Mouse (Mus musculus) forebrain, embryonic 12.5 days (tissue): ENCODE measurements at regions not wholly inside any gene's neighbourhood (a gene's known extent, or its start where the extent isn't known, plus 50 kb on each side); places are given as distances from the start of the nearest gene placed in this dataset.
A peak's percentile ranks its signal among the peaks of the same experiment; 100 is the strongest.

Source experiments
- ATAC-seq: fragments of 200-750 bp; cut with Nextera tagmentation; 2 replicates; pipeline ENCODE4 v1.8.0; 2017; ENCODE audit warnings: moderate TSS enrichment; ENCODE audit not compliant: low FRiP score
- H3K27ac ChIP-seq: fragments of 300-500 bp; sonication (generic); 2 replicates; pipeline ENCODE4 v1.5.1; 2016; ENCODE audit warnings: mild to moderate bottlenecking
- H3K27me3 ChIP-seq: fragments of 300-500 bp; sonication (generic); 2 replicates; pipeline ENCODE4 v1.6.1; 2016; ENCODE audit warnings: mild to moderate bottlenecking
- H3K36me3 ChIP-seq: fragments of 300-500 bp; sonication (generic); replicated peaks from 2 replicates; pipeline ENCODE4 v1.6.1; 2016; ENCODE audit warnings: mild to moderate bottlenecking
- H3K4me1 ChIP-seq: fragments of 300-500 bp; sonication (generic); 2 replicates; pipeline ENCODE4 v1.6.1; 2016
- H3K4me2 ChIP-seq: fragments of 300-500 bp; sonication (generic); 2 replicates; pipeline ENCODE4 v1.6.1; 2016; ENCODE audit warnings: mild to moderate bottlenecking, moderate library complexity
- H3K4me3 ChIP-seq: fragments of 300-500 bp; sonication (generic); replicated peaks from 2 replicates; pipeline ENCODE4 v1.5.1; 2016; ENCODE audit warnings: mild to moderate bottlenecking
- H3K9ac ChIP-seq: fragments of 300-500 bp; sonication (generic); 2 replicates; pipeline ENCODE4 v1.6.1; 2016; ENCODE audit warnings: mild to moderate bottlenecking
- H3K9me3 ChIP-seq: fragments of 300-500 bp; sonication (generic); 2 replicates; pipeline ENCODE4 v1.6.1; 2016
- WGBS: fragments of 180-500 bp; shearing (Covaris S2); methylation state at CpG from one replicate; pipeline ENCODE4 v1.1.7; 2016; 5-methylcytosine and 5-hydroxymethylcytosine counted together

- Histone ChIP-seq H3K9me3 (no peaks in the 10 kb centered on the region), H3K9ac (no peak overlapping the region), H3K27ac (peak overlapping the region; percentile 69), H3K27me3 (no peaks in the 10 kb centered on the region), H3K36me3 (no peaks in the 10 kb centered on the region), H3K4me1 (no peaks in the 10 kb centered on the region), H3K4me3 (no peak overlapping the region), H3K4me2 (no peak overlapping the region)
- WGBS: 58% methylated on average over 5 of the region's 5 CpGs
- peak; percentile 91 for ATAC-seq
Measured at GRCm38 (mm10) chr5:60599460-60600299, 1208.9 kb upstream of the G6pd2 start.

GRCm38 (mm10) chr5:60600300-60600648, 1208.3 kb upstream of the G6pd2 start:
- Histone ChIP-seq H3K9ac (no peak overlapping the region), H3K4me1 (no peaks in the 10 kb centered on the region), H3K27ac (peak overlapping the region; percentile 69; the same call in 1 of the 2 replicates), H3K4me2 (no peak overlapping the region), H3K36me3 (no peaks in the 10 kb centered on the region), H3K9me3 (no peaks in the 10 kb centered on the region), H3K4me3 (no peak overlapping the region), H3K27me3 (no peaks in the 10 kb centered on the region)
- ATAC-seq: no peak
- WGBS: 53% methylated on average over 5 of the region's 5 CpGs

GRCm38 (mm10) chr5:60608943-60609614, 1199.5 kb upstream of the G6pd2 start:
- 40% methylated on average over 4 of the region's 4 CpGs for WGBS
- Histone ChIP-seq H3K9me3 (no peaks in the 10 kb centered on the region), H3K27me3 (no peaks in the 10 kb centered on the region), H3K4me1 (no peaks in the 10 kb centered on the region), H3K4me2 (no peak overlapping the region), H3K36me3 (no peaks in the 10 kb centered on the region), H3K4me3 (no peak overlapping the region), H3K27ac (no peak overlapping the region), H3K9ac (no peak overlapping the region)
- peak; percentile 27; the same call in 1 of the 2 replicates for ATAC-seq
